Mouse (Mus musculus) stomach, postnatal 0 days (tissue): ENCODE results near the gene Egfl6.

Source experiments
- CTCF ChIP-seq: IDR thresholded peaks from 2 replicates; pipeline ENCODE4 v1.5.1; 2016; ENCODE audit warnings: antibody characterized with exemption, low read depth, mild to moderate bottlenecking, moderate library complexity
- EP300 ChIP-seq: optimal IDR thresholded peaks from 2 replicates; pipeline ENCODE3; 2016; ENCODE audit warnings: antibody characterized with exemption

DNA sequence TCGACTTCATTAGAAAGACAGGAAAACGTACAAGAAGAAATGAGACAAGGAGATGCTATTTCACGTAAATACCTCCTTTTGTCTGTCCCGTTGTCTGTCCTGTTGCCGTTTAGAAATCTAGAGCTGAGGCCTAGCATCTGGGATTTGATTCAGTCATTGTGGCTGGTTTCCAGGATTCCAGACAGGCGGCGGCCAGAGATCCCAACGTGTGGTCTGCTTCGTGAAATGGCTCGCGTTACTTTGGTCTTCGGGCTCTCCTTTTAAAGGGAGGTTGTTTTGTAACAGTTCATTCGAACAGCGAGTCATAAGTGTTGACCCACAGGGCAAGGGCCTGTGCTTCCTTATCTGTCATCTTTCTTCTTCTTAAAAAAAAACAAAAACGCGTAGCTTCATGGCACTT, 67.2 kb downstream of the Egfl6 start, which contains the start of gene Tceanc:
- no peak for TF ChIP-seq CTCF
- no peak for TF ChIP-seq EP300
